Mouse (Mus musculus) fat pad, adult 2 months (tissue): Measurements from ENCODE around the gene Ctnna3.
"Not testable (repeated sequence)": the region's sequence is repeated elsewhere in the genome, so short reads cannot be mapped to it uniquely, and the experiment has no call there.

Source experiments
- DNase-seq: peaks from one replicate; pipeline ENCODE4 v3.0.0-alpha.2; 2011; ENCODE audit warnings: low read depth, low spot score; ENCODE audit errors: extremely low read depth

The Ctnna3 gene

GRCm38 (mm10) chr10:64418396-64418795, 988.5 kb downstream of the Ctnna3 start:
- not testable (repeated sequence) for DNase-seq

- no peak for DNase-seq
Measured at GRCm38 (mm10) chr10:64438736-64439135, 1008.8 kb downstream of the Ctnna3 start.

- DNase-seq: no peak
Measured at GRCm38 (mm10) chr10:64448624-64449023, 1018.7 kb downstream of the Ctnna3 start.

DNA sequence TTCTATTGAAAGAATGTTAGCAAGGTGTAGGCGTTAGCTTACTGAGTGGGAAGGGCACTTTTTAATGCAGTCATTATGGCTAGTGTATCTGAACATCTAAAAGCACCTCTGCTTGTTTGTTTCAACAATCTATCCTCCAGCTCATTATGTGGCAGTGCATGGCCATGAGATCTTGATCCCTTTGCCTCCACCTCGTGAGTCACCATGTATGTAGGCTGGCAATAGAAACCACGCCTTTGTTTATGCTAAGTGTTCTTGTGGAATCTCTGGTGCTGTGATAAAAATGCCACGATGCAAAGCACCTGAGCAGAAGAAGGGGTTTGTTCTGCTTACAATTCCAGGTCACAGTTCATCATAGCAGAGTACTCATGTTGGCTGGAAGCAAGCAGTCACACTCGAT, 1053.4 kb downstream of the Ctnna3 start:
- DNase-seq: no peak

GRCm38 (mm10) chr10:64489471-64489870, 1059.6 kb downstream of the Ctnna3 start:
- no peak for DNase-seq

GRCm38 (mm10) chr10:64543647-64544046, 1113.7 kb downstream of the Ctnna3 start:
- DNase-seq: no peak

DNA sequence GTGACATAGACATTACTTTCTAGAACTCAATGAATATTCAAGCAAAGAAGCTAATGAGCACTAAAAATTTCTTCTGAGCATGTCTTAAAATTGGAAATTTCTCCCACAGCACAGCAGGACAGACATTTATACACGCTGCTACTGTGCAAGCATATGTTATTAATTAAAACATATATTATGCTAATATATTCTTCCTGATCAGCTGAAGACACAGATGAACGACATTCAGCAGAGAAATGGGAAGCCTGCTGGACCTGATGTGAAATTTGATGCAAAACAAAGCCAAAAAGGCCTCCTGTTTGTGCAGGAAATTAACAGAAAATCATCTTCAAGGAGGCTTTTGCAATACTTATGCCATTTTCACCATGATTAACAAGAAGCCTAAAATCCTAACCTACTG, 1114.5 kb downstream of the Ctnna3 start:
- no peak for DNase-seq

DNA sequence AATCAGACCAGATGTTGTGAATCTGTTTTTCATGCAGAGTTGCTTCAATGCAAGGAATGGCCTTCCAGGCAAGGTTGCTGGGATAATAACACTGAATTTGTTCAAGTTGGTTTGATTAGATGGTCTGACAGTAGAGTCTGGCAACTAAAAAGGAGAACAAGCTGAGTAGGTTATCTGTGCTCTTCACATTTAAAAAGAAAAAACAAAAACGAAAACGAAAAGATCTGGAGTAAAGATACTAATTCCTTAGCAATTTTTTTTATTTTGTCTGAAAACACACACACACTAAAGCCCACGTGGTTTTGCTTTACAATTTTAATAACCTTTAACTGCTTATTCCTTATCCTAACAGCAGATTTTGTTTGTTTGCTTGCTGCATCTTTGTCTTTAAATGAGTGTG, 1141.4 kb downstream of the Ctnna3 start:
- no peak for DNase-seq

DNA sequence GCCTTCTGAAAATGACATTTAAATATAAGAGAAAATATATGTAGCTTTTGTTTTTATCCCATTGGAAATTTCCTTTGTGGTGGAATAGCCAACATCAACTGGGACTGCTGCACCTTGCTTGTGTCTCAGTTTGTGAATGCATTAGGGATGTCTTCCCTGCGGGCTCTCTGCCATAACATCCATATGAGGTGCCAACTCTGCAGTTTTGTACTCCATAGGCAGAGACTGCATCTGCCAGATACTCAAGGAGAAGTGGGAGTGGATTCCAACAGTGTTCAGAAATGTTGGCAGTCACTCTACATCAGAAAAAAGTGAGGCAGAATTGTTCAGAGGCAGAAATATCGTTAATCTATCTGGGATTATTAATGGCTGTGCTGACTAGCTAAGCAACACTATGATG, 1158.2 kb downstream of the Ctnna3 start:
- no peak for DNase-seq

- no peak for DNase-seq
Measured at GRCm38 (mm10) chr10:64636760-64637159, 1206.9 kb downstream of the Ctnna3 start.

- DNase-seq: no peak
Measured at GRCm38 (mm10) chr10:64639061-64639460, 1209.2 kb downstream of the Ctnna3 start.

DNA sequence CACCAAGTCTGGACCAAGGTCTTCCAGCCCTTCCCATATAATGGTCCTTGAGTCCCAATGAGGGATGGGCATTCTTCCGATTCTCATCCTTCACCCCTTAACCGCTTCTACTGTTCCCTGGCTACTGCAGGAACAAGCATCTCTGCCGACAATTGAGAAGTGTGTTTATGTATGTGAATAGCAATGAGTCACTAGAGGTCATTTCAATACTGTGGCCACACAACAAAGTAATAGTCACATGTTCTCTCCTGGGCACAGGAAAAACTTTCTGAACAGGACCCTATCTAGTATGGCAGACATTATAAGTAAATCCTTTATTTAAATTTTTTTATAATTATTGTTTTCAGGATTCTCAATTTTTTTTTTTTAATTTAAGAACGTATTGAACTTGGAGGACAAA, 1211.2 kb downstream of the Ctnna3 start:
- DNase-seq: no peak

- no peak for DNase-seq
Measured at GRCm38 (mm10) chr10:64641576-64641975, 1211.7 kb downstream of the Ctnna3 start.

GRCm38 (mm10) chr10:64643976-64644375, 1214.1 kb downstream of the Ctnna3 start:
- no peak for DNase-seq

- DNase-seq: no peak
Measured at GRCm38 (mm10) chr10:64661190-64661589, 1231.3 kb downstream of the Ctnna3 start.

- DNase-seq: no peak
Measured at GRCm38 (mm10) chr10:64671469-64671868, 1241.6 kb downstream of the Ctnna3 start.

DNA sequence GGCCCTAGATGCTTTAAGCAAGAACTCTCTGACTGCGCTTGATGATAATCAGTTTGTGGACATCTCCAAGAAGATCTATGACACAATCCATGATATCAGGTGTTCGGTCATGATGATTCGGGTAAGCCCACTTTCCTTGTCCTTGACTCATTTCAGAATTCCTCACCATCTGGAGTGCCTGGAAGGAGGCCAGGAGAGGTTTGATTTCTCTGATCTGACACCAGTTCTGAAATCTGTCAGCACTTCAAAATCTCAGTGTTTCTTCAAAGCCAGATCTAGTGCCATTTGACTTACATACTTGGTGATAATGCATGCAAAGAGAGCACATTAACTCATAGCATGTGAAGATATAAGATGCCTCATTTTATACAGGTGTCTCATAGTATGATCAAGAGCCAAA, 1245.9 kb downstream of the Ctnna3 start:
- no peak for DNase-seq

DNA sequence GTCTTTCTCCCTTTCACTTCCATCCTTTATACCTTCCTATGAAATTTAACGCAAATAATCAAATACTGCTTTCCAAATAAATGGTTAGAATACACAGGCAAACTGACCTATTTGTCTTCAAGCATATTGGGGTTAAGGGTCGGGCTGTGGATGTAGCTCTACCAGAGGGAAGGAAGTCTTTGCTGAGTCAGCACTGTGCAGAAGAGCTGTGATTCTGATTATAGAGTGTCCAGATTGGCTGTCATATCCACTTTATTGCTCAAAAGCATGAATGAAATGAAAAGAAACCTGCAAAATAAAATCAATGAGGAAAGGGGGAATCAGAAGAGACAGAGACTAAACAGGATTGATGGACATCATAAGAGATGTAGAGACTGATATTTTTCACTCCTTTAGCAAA, 1280.1 kb downstream of the Ctnna3 start:
- no peak for DNase-seq

DNA sequence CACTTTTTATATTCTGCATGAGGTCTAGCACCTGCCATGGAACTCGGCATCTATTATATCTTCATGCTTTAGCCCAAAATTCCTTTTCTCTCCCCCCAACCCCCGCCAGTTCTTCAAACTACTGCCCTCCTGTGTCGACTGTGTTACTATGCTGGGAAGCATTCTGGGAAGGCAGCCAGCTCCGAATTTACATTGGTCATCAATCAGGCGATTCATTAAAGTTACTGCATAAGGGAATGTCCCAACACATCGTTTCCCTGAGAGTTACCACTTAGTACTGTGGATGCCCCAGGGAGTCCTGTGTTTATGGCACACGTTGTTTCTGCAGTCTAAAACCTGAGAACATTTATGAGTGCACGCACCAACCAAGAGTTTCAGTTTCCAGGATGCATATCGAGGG, 1288.1 kb downstream of the Ctnna3 start:
- no peak for DNase-seq

DNA sequence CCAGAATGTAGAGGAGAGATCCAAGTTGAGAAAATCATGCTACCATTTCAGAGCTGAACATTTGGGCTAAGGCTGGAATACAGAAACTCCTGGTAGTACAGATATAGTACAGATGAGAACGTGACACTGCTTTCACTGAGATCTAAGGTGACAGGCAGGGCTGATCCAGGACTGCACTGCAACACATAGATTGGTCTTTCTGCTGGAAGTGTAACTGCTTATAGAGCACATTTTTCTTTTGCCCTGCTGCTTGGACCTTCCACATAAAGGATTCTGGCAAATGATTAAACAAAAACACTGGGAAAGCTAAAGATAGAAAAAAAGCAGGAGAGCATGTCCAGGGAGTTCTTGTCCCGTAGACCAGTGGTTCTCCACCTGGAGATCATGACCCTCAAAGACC, 1305.8 kb downstream of the Ctnna3 start:
- DNase-seq: no peak

GRCm38 (mm10) chr10:64736616-64737015, 1306.7 kb downstream of the Ctnna3 start:
- DNase-seq: no peak

GRCm38 (mm10) chr10:64741721-64742120, 1311.8 kb downstream of the Ctnna3 start:
- not testable (repeated sequence) for DNase-seq

GRCm38 (mm10) chr10:64744099-64744498, 1314.2 kb downstream of the Ctnna3 start:
- DNase-seq: not testable (repeated sequence)

- no peak for DNase-seq
Measured at GRCm38 (mm10) chr10:64748651-64749050, 1318.8 kb downstream of the Ctnna3 start.
